Mouse (Mus musculus) hindbrain, embryonic 10.5 days (tissue): ENCODE results near the gene Hoxa2. TPM values are rescaled to one million over a fixed set of nuclear protein-coding genes. Genes with fewer than 3 reads are reported as not detected.

Experiments
- DNase-seq: peaks from one replicate; pipeline ENCODE4 v3.0.0-alpha.2; 2017; ENCODE audit warnings: low spot score
- H3K27ac ChIP-seq: fragments of 300-500 bp; sonication (generic); 2 replicates; pipeline ENCODE4 v1.5.1; 2016; ENCODE audit warnings: mild to moderate bottlenecking, moderate library complexity
- H3K27me3 ChIP-seq: fragments of 300-500 bp; sonication (generic); 2 replicates; pipeline ENCODE4 v1.6.1; 2016; ENCODE audit warnings: mild to moderate bottlenecking; ENCODE audit not compliant: poor library complexity, insufficient read depth, severe bottlenecking
- H3K36me3 ChIP-seq: fragments of 300-500 bp; sonication (generic); 2 replicates; pipeline ENCODE4 v1.6.1; 2016; ENCODE audit warnings: mild to moderate bottlenecking, moderate library complexity
- H3K4me1 ChIP-seq: fragments of 300-500 bp; sonication (generic); replicated peaks from 2 replicates; pipeline ENCODE4 v1.6.1; 2016; ENCODE audit warnings: mild to moderate bottlenecking
- H3K4me3 ChIP-seq: fragments of 300-500 bp; sonication (generic); 2 replicates; pipeline ENCODE4 v1.5.1; 2016; ENCODE audit warnings: mild to moderate bottlenecking, moderate library complexity
- H3K9me3 ChIP-seq: fragments of 300-500 bp; sonication (generic); 2 replicates; pipeline ENCODE4 v1.6.1; 2016; ENCODE audit warnings: mild to moderate bottlenecking, moderate library complexity
- WGBS: fragments of 180-500 bp; shearing (Covaris S2); methylation state at CpG from one replicate; pipeline ENCODE4 v1.1.7; 2016; 5-methylcytosine and 5-hydroxymethylcytosine counted together
- polyA plus RNA-seq: library from polyadenylated mRNA; unstranded; fragments of >200 nt; fragmentation: Nextera tagmentation; extraction: Ambion mirVana; gene quantifications from 2 replicates; pipeline ENCODE4 v1.2.1, GENCODE M21; 2016

Hoxa2 gene
- polyA plus RNA-seq, 1 experiment from 2014 or later = 56.9 TPM

GRCm38 (mm10) chr6:52118903-52119635 is 45.6 kb downstream of the Hoxa2 start:
- H3K27me3 ChIP-seq = peaks cover 18% of the 10 kb centered on the region
- no peaks in the 10 kb centered on the region for H3K36me3 ChIP-seq
- peak overlapping the region; percentile 59 for H3K27ac ChIP-seq
- no peaks in the 10 kb centered on the region for H3K9me3 ChIP-seq
- no peak for DNase-seq
- H3K4me3 ChIP-seq = no peak overlapping the region
- 39% methylated on average over 6 of the region's 6 CpGs for WGBS
- H3K4me1 ChIP-seq = peaks cover 36% of the 10 kb centered on the region

- 13% methylated on average over 5 of the region's 5 CpGs for WGBS
- no peaks in the 10 kb centered on the region for H3K9me3 ChIP-seq
- peaks cover 18% of the 10 kb centered on the region for H3K27me3 ChIP-seq
- DNase-seq = no peak
- H3K4me1 ChIP-seq = peaks cover 36% of the 10 kb centered on the region
- no peaks in the 10 kb centered on the region for H3K36me3 ChIP-seq
- no peak overlapping the region for H3K4me3 ChIP-seq
- H3K27ac ChIP-seq = no peak overlapping the region
Measured at GRCm38 (mm10) chr6:52115899-52116298, 48.7 kb downstream of the Hoxa2 start.

Other genes starting within 250 kb of the Hoxa2 start
- gene Skap2, start 152.3 kb downstream of the Hoxa2 start, polyA plus RNA-seq = 14.5 and 18.1 TPM in 2 replicates
- gene Hoxa1, start 6.5 kb downstream of the Hoxa2 start, polyA plus RNA-seq = 0.77 and 1.4 TPM in 2 replicates
- 0.90 and 3.6 TPM in 2 replicates for gene 5730596B20Rik, start 12.7 kb upstream of the Hoxa2 start, polyA plus RNA-seq
- 0.14 and 4.3 TPM in 2 replicates for gene Hoxa4, start 26.9 kb upstream of the Hoxa2 start, polyA plus RNA-seq
- gene Hoxa5, start 39.8 kb upstream of the Hoxa2 start, polyA plus RNA-seq = 1.8 TPM in 1 of 2 replicates, not detected in the other
- gene Hoxa6, start 43.9 kb upstream of the Hoxa2 start, polyA plus RNA-seq = not detected in 2 replicates
- 3.6 and 9.7 TPM in 2 replicates for gene Hoxa3, start 48.5 kb upstream of the Hoxa2 start, polyA plus RNA-seq
- not detected in 2 replicates for gene Gm28308, start 48.5 kb upstream of the Hoxa2 start, polyA plus RNA-seq
- gene Hoxa7, start 57.0 kb upstream of the Hoxa2 start, polyA plus RNA-seq = not detected in 2 replicates
- not detected in 2 replicates for gene Hoxa9, start 66.3 kb upstream of the Hoxa2 start, polyA plus RNA-seq
- gene Hoxa10, start 76.0 kb upstream of the Hoxa2 start, polyA plus RNA-seq = not detected in 2 replicates
- gene Hoxa11, start 81.0 kb upstream of the Hoxa2 start, polyA plus RNA-seq = not detected in 2 replicates
- not detected in 2 replicates for gene Hoxa13, start 96.0 kb upstream of the Hoxa2 start, polyA plus RNA-seq
- gene Evx1, start 148.7 kb upstream of the Hoxa2 start, polyA plus RNA-seq = 2.3 and 4.3 TPM in 2 replicates